Mouse (Mus musculus): ENCODE data around the gene Mapk11.

GRCm38 (mm10) chr15:89173024-89173905 is 23.8 kb upstream of the Mapk11 start:
- TF ChIP-seq HCFC1 (IDR thresholded peaks at IDR 0.05; ENCODE audit: borderline replicate concordance, insufficient read depth, low read length) (no peak), MAFK (IDR thresholded peaks at IDR 0.05; ENCODE audit: insufficient read depth, low read depth, low read length) (no peak), ZNF384 (IDR thresholded peaks at IDR 0.05; ENCODE audit: low read depth, low read length) (no peak)
